Mouse (Mus musculus): ENCODE data around the gene Lrrc39. TPM values are rescaled to one million over a fixed set of nuclear protein-coding genes. Genes with fewer than 3 reads are reported as not detected.

Gene Lrrc39
- total RNA-seq (2014; rRNA removed) = 0.08 TPM in 1 of 2 replicates, not detected in the other
- polyA plus RNA-seq (2015; fragmentation: Nextera tagmentation; extraction: Ambion mirVana) = 0.15 and 0.16 TPM in 2 replicates

GRCm38 (mm10) chr3:116562408-116563094 is at the start of gene Lrrc39:
Lrrc39 (plus strand) TSS chr3:116562973.
- Histone ChIP-seq H3K9ac (no peak within 1 kb of the TSS), H3K4me3 (ENCODE audit: low read depth, low read length) (no peak within 1 kb of the TSS), H3K9me3 (ENCODE audit: low read length) (no peaks in the 10 kb centered on the region), H3K36me3 (ENCODE audit: insufficient read depth) (no peaks in the 10 kb centered on the region), H3K4me2 (ENCODE audit: low read depth) (no peak within 1 kb of the TSS), H3K27me3 (ENCODE audit: insufficient read depth, low read length) (no peaks in the 10 kb centered on the region), H3K27ac (ENCODE audit: low read depth, low read length) (no peak within 1 kb of the TSS), H3K4me1 (ENCODE audit: insufficient read depth) (no peaks in the 10 kb centered on the region)
- ATAC-seq = no peak
- no peak for TF ChIP-seq CTCF (IDR thresholded peaks at IDR 0.05; ENCODE audit: low read depth)
- no peak for DNase-seq
- WGBS = 79% methylated on average over 7 of the region's 7 CpGs

GRCm38 (mm10) chr3:116520141-116520761 is 42.5 kb upstream of the Lrrc39 start:
- 74% methylated on average over 12 of the region's 12 CpGs for WGBS

GRCm38 (mm10) chr3:116529741-116530140 is 33.0 kb upstream of the Lrrc39 start:
- Histone ChIP-seq H3K4me2 (ENCODE audit: low read depth) (no peak overlapping the region), H3K9ac (no peak overlapping the region), H3K27ac (ENCODE audit: low read depth, low read length) (no peak overlapping the region), H3K4me3 (ENCODE audit: low read depth, low read length) (no peak overlapping the region), H3K36me3 (ENCODE audit: insufficient read depth) (peaks cover 14% of the 10 kb centered on the region), H3K9me3 (ENCODE audit: low read length) (no peaks in the 10 kb centered on the region), H3K4me1 (ENCODE audit: insufficient read depth) (no peaks in the 10 kb centered on the region), H3K27me3 (ENCODE audit: insufficient read depth, low read length) (no peaks in the 10 kb centered on the region)
- 60% methylated on average over 4 of the region's 5 CpGs for WGBS
- ATAC-seq = no peak
- no peak for TF ChIP-seq CTCF (IDR thresholded peaks at IDR 0.05; ENCODE audit: low read depth)
- DNase-seq = no peak

More at GRCm38 (mm10) chr3:116520141-116520761, 42.5 kb upstream of the Lrrc39 start:
- no peak overlapping the region for H3K4me2 ChIP-seq (ENCODE audit: low read depth)
- H3K9ac ChIP-seq = no peak overlapping the region
- no peak overlapping the region for H3K4me3 ChIP-seq (ENCODE audit: low read depth, low read length)
- H3K27me3 ChIP-seq (ENCODE audit: insufficient read depth, low read length) = no peaks in the 10 kb centered on the region
- H3K9me3 ChIP-seq (ENCODE audit: low read length) = no peaks in the 10 kb centered on the region
- no peak overlapping the region for H3K27ac ChIP-seq (ENCODE audit: low read depth, low read length)
- DNase-seq (no peak), ATAC-seq (no peak)
- H3K4me1 ChIP-seq (ENCODE audit: insufficient read depth) = no peaks in the 10 kb centered on the region
- no peak for TF ChIP-seq CTCF (IDR thresholded peaks at IDR 0.05; ENCODE audit: low read depth)
- H3K36me3 ChIP-seq (ENCODE audit: insufficient read depth) = peaks cover 3% of the 10 kb centered on the region; the same call in 1 of the 2 replicates

- Histone ChIP-seq H3K9ac (no peak overlapping the region), H3K4me1 (ENCODE audit: insufficient read depth) (no peaks in the 10 kb centered on the region), H3K27ac (ENCODE audit: low read depth, low read length) (no peak overlapping the region), H3K4me2 (ENCODE audit: low read depth) (no peak overlapping the region), H3K27me3 (ENCODE audit: insufficient read depth, low read length) (no peaks in the 10 kb centered on the region), H3K9me3 (ENCODE audit: low read length) (no peaks in the 10 kb centered on the region), H3K4me3 (ENCODE audit: low read depth, low read length) (no peak overlapping the region), H3K36me3 (ENCODE audit: insufficient read depth) (peaks cover 25% of the 10 kb centered on the region)
- 64% methylated on average over 4 of the region's 4 CpGs for WGBS
- DNase-seq (no peak), ATAC-seq (no peak)
- TF ChIP-seq CTCF (IDR thresholded peaks at IDR 0.05; ENCODE audit: low read depth) = no peak
Observed at GRCm38 (mm10) chr3:116530826-116531225, 31.9 kb upstream of the Lrrc39 start.

- Histone ChIP-seq H3K9me3 (ENCODE audit: low read length) (no peaks in the 10 kb centered on the region), H3K4me3 (ENCODE audit: low read depth, low read length) (no peak overlapping the region), H3K4me2 (ENCODE audit: low read depth) (no peak overlapping the region), H3K27me3 (ENCODE audit: insufficient read depth, low read length) (no peaks in the 10 kb centered on the region), H3K4me1 (ENCODE audit: insufficient read depth) (no peaks in the 10 kb centered on the region), H3K9ac (no peak overlapping the region), H3K27ac (ENCODE audit: low read depth, low read length) (no peak overlapping the region), H3K36me3 (ENCODE audit: insufficient read depth) (peaks cover 39% of the 10 kb centered on the region)
- no peak for TF ChIP-seq CTCF (IDR thresholded peaks at IDR 0.05; ENCODE audit: low read depth)
- 76% methylated on average over 16 of the region's 16 CpGs for WGBS
- DNase-seq (no peak), ATAC-seq (peak; percentile 74)
Observed at GRCm38 (mm10) chr3:116536428-116537199, 26.2 kb upstream of the Lrrc39 start.

- peaks cover 45% of the 10 kb centered on the region for H3K36me3 ChIP-seq (ENCODE audit: insufficient read depth)
- no peak overlapping the region for H3K9ac ChIP-seq
- ATAC-seq (no peak), DNase-seq (no peak)
- whole genome bisulfite sequencing = 59% methylated on average over 6 of the region's 6 CpGs
- no peak overlapping the region for H3K4me2 ChIP-seq (ENCODE audit: low read depth)
- no peak overlapping the region for H3K27ac ChIP-seq (ENCODE audit: low read depth, low read length)
- H3K27me3 ChIP-seq (ENCODE audit: insufficient read depth, low read length) = no peaks in the 10 kb centered on the region
- no peaks in the 10 kb centered on the region for H3K9me3 ChIP-seq (ENCODE audit: low read length)
- no peak overlapping the region for H3K4me3 ChIP-seq (ENCODE audit: low read depth, low read length)
- no peaks in the 10 kb centered on the region for H3K4me1 ChIP-seq (ENCODE audit: insufficient read depth)
- no peak for TF ChIP-seq CTCF (IDR thresholded peaks at IDR 0.05; ENCODE audit: low read depth)
Observed at GRCm38 (mm10) chr3:116537200-116537573, 25.6 kb upstream of the Lrrc39 start.

GRCm38 (mm10) chr3:116542070-116542469 is 20.7 kb upstream of the Lrrc39 start:
- no peak overlapping the region for H3K9ac ChIP-seq
- H3K4me2 ChIP-seq (ENCODE audit: low read depth) = no peak overlapping the region
- no peak overlapping the region for H3K4me3 ChIP-seq (ENCODE audit: low read depth, low read length)
- no peaks in the 10 kb centered on the region for H3K27me3 ChIP-seq (ENCODE audit: insufficient read depth, low read length)
- no peak for ATAC-seq
- H3K27ac ChIP-seq (ENCODE audit: low read depth, low read length) = no peak overlapping the region
- peaks cover 47% of the 10 kb centered on the region for H3K36me3 ChIP-seq (ENCODE audit: insufficient read depth)
- no peak for TF ChIP-seq CTCF (IDR thresholded peaks at IDR 0.05; ENCODE audit: low read depth)
- H3K4me1 ChIP-seq (ENCODE audit: insufficient read depth) = no peaks in the 10 kb centered on the region
- no peak for DNase-seq
- 87% methylated on average over 2 of the region's 2 CpGs for WGBS
- no peaks in the 10 kb centered on the region for H3K9me3 ChIP-seq (ENCODE audit: low read length)
